Mouse (Mus musculus): ENCODE measurements around the gene Mpc1. TPM values are rescaled to one million over a fixed set of nuclear protein-coding genes. Genes with fewer than 3 reads are reported as not detected.

The Mpc1 gene
- total and polyA plus RNA-seq, 2 experiments from 2014 or later, result 306 to 494 TPM

- H3K36me3 ChIP-seq (ENCODE audit: insufficient read depth, low read length), result peaks cover 13% of the 10 kb centered on the region; the same call in 1 of the 2 replicates
- ATAC-seq (ENCODE audit: low FRiP score), result no peak
- no peak overlapping the region for H3K9ac ChIP-seq (replicated peaks; ENCODE audit: low read length, poor library complexity, severe bottlenecking)
- H3K4me2 ChIP-seq (ENCODE audit: low read depth, low read length, poor library complexity, severe bottlenecking), result no peak overlapping the region
- H3K4me1 ChIP-seq (ENCODE audit: insufficient read depth, low read length), result no peaks in the 10 kb centered on the region
- 86% methylated on average over 9 of the region's 9 CpGs for WGBS
- H3K4me3 ChIP-seq (ENCODE audit: low read depth, low read length), result no peak overlapping the region
- H3K27ac ChIP-seq (ENCODE audit: low read depth, low read length), result no peak overlapping the region
- no peaks in the 10 kb centered on the region for H3K9me3 ChIP-seq (ENCODE audit: low read length)
- no peak for TF ChIP-seq CTCF (IDR thresholded peaks at IDR 0.05)
- no peaks in the 10 kb centered on the region for H3K27me3 ChIP-seq (ENCODE audit: insufficient read depth, low read length)
- no peak for DNase-seq (ENCODE audit: low spot score)
These were observed 13.7 kb downstream of the Mpc1 start for GRCm38 (mm10) chr17:8296313-8296844.

- Histone ChIP-seq H3K9ac (replicated peaks; ENCODE audit: low read length, poor library complexity, severe bottlenecking) (no peak overlapping the region), H3K9me3 (ENCODE audit: low read length) (no peaks in the 10 kb centered on the region), H3K27me3 (ENCODE audit: insufficient read depth, low read length) (no peaks in the 10 kb centered on the region), H3K4me1 (ENCODE audit: insufficient read depth, low read length) (no peaks in the 10 kb centered on the region), H3K4me3 (ENCODE audit: low read depth, low read length) (no peak overlapping the region), H3K4me2 (ENCODE audit: low read depth, low read length, poor library complexity, severe bottlenecking) (no peak overlapping the region), H3K36me3 (ENCODE audit: insufficient read depth, low read length) (peaks cover 13% of the 10 kb centered on the region; the same call in 1 of the 2 replicates), H3K27ac (ENCODE audit: low read depth, low read length) (no peak overlapping the region)
- DNase-seq (ENCODE audit: low spot score) (no peak), ATAC-seq (ENCODE audit: low FRiP score) (no peak)
- 84% methylated on average over 5 of the region's 5 CpGs for WGBS
- no peak for TF ChIP-seq CTCF (IDR thresholded peaks at IDR 0.05)
These were observed 15.0 kb downstream of the Mpc1 start for GRCm38 (mm10) chr17:8297746-8298145.

- H3K36me3 ChIP-seq (ENCODE audit: insufficient read depth, low read length), result peaks cover 13% of the 10 kb centered on the region; the same call in 1 of the 2 replicates
- H3K4me1 ChIP-seq (ENCODE audit: insufficient read depth, low read length), result no peaks in the 10 kb centered on the region
- no peaks in the 10 kb centered on the region for H3K9me3 ChIP-seq (ENCODE audit: low read length)
- H3K4me3 ChIP-seq (ENCODE audit: low read depth, low read length), result no peak overlapping the region
- H3K27ac ChIP-seq (ENCODE audit: low read depth, low read length), result no peak overlapping the region
- no peak overlapping the region for H3K4me2 ChIP-seq (ENCODE audit: low read depth, low read length, poor library complexity, severe bottlenecking)
- H3K27me3 ChIP-seq (ENCODE audit: insufficient read depth, low read length), result no peaks in the 10 kb centered on the region
- WGBS, result 92% methylated on average over 2 of the region's 2 CpGs
- no peak for TF ChIP-seq CTCF (IDR thresholded peaks at IDR 0.05)
- ATAC-seq (ENCODE audit: low FRiP score) (no peak), DNase-seq (ENCODE audit: low spot score) (no peak)
- no peak overlapping the region for H3K9ac ChIP-seq (replicated peaks; ENCODE audit: low read length, poor library complexity, severe bottlenecking)
These were observed 15.6 kb downstream of the Mpc1 start for GRCm38 (mm10) chr17:8298281-8298680.

GRCm38 (mm10) chr17:8299524-8299923 is 16.8 kb downstream of the Mpc1 start:
- Histone ChIP-seq H3K36me3 (ENCODE audit: insufficient read depth, low read length) (peaks cover 13% of the 10 kb centered on the region; the same call in 1 of the 2 replicates), H3K9me3 (ENCODE audit: low read length) (no peaks in the 10 kb centered on the region), H3K9ac (replicated peaks; ENCODE audit: low read length, poor library complexity, severe bottlenecking) (no peak overlapping the region), H3K27me3 (ENCODE audit: insufficient read depth, low read length) (no peaks in the 10 kb centered on the region), H3K27ac (ENCODE audit: low read depth, low read length) (no peak overlapping the region), H3K4me3 (ENCODE audit: low read depth, low read length) (no peak overlapping the region), H3K4me1 (ENCODE audit: insufficient read depth, low read length) (no peaks in the 10 kb centered on the region), H3K4me2 (ENCODE audit: low read depth, low read length, poor library complexity, severe bottlenecking) (no peak overlapping the region)
- DNase-seq (ENCODE audit: low spot score), result no peak
- no peak for ATAC-seq (ENCODE audit: low FRiP score)
- no peak for TF ChIP-seq CTCF (IDR thresholded peaks at IDR 0.05)

- no peaks in the 10 kb centered on the region for H3K4me1 ChIP-seq (ENCODE audit: insufficient read depth, low read length)
- H3K9ac ChIP-seq (replicated peaks; ENCODE audit: low read length, poor library complexity, severe bottlenecking), result no peak overlapping the region
- no peaks in the 10 kb centered on the region for H3K9me3 ChIP-seq (ENCODE audit: low read length)
- ATAC-seq (ENCODE audit: low FRiP score) (no peak), DNase-seq (ENCODE audit: low spot score) (no peak)
- no peak overlapping the region for H3K4me3 ChIP-seq (ENCODE audit: low read depth, low read length)
- TF ChIP-seq CTCF (IDR thresholded peaks at IDR 0.05), result peak; percentile 19; the same call in 1 of the 2 replicates
- no peaks in the 10 kb centered on the region for H3K27me3 ChIP-seq (ENCODE audit: insufficient read depth, low read length)
- no peak overlapping the region for H3K4me2 ChIP-seq (ENCODE audit: low read depth, low read length, poor library complexity, severe bottlenecking)
- WGBS, result 72% methylated on average over 4 of the region's 4 CpGs
- peaks cover 13% of the 10 kb centered on the region; the same call in 1 of the 2 replicates for H3K36me3 ChIP-seq (ENCODE audit: insufficient read depth, low read length)
- no peak overlapping the region for H3K27ac ChIP-seq (ENCODE audit: low read depth, low read length)
These were observed 18.8 kb downstream of the Mpc1 start for GRCm38 (mm10) chr17:8301515-8301914.

- Histone ChIP-seq H3K4me2 (ENCODE audit: low read depth, low read length, poor library complexity, severe bottlenecking) (no peak overlapping the region), H3K9me3 (ENCODE audit: low read length) (no peaks in the 10 kb centered on the region), H3K4me3 (ENCODE audit: low read depth, low read length) (no peak overlapping the region), H3K27ac (ENCODE audit: low read depth, low read length) (no peak overlapping the region), H3K4me1 (ENCODE audit: insufficient read depth, low read length) (no peaks in the 10 kb centered on the region), H3K27me3 (ENCODE audit: insufficient read depth, low read length) (no peaks in the 10 kb centered on the region), H3K36me3 (ENCODE audit: insufficient read depth, low read length) (peaks cover 10% of the 10 kb centered on the region; the same call in 1 of the 2 replicates), H3K9ac (replicated peaks; ENCODE audit: low read length, poor library complexity, severe bottlenecking) (no peak overlapping the region)
- ATAC-seq (ENCODE audit: low FRiP score) (no peak), DNase-seq (ENCODE audit: low spot score) (no peak)
- TF ChIP-seq CTCF (IDR thresholded peaks at IDR 0.05), result no peak
- 71% methylated on average over 7 of the region's 7 CpGs for WGBS
These were observed 20.2 kb downstream of the Mpc1 start for GRCm38 (mm10) chr17:8302772-8303438.
